Comparison of ENCODE assay signal across 34 mouse cellular contexts in genomic region chr1:86143165-86143564, GRCm38 (mm10). TPM values are rescaled to one million over a fixed set of nuclear protein-coding genes. Genes with fewer than 3 reads are reported as not detected.
DNase-seq lines count a peak whose midpoint lies in the region; ATAC-seq lines count a peak whose summit lies in the region.
"Had no signal": no experiment of that assay in that cellular context is flagged by ENCODE, and none has a peak within 500 bp of the region (broad histone marks: within the 10 kb centered on the region; RNA-seq: fewer than 3 reads in every experiment).

No protein-coding gene starts in this region.

- peak; percentile 58 for ATAC-seq in heart, embryonic 15.5 days (replicated peaks; ENCODE audit: insufficient number of reproducible peaks, insufficient read depth, low FRiP score, low read depth)
- ATAC-seq: forebrain, embryonic 13.5 days; intestine, postnatal 0 days; liver, postnatal 0 days; midbrain, embryonic 13.5 days had no signal

- peak; percentile 42 to 43 for DNase-seq in heart, adult 9 months (ENCODE audit: low spot score in 2 of 2)
- DNase-seq in heart, postnatal 36 days, result no peak
- DNase-seq in lung, postnatal 25 days (ENCODE audit: low spot score), result peak; percentile 7
- no peak for DNase-seq in lung, postnatal 4 days
- no peak for DNase-seq in adipocyte (ENCODE audit: low spot score)
- DNase-seq in cerebellum, postnatal 10 days, result no peak
- DNase-seq: adrenal gland, adult 2 months; adrenal gland, postnatal 36 days; B cell, adult 2 months; cerebellum, adult 18-20 months; cerebellum, postnatal 14 days; gastrocnemius, postnatal 10 days; kidney, postnatal 14 days; liver, postnatal 0 days; right cerebral cortex, postnatal 4 days; thymus, adult 18-20 months; thymus, postnatal 4 days had no signal

- 75% methylated on average over 4 of the region's 4 CpGs for WGBS in heart, embryonic 15.5 days

- intact Hi-C loops in heart, postnatal 36 days (cut with DNase I), result no loop called here

- H3K4me1 ChIP-seq in heart, embryonic 15.5 days (replicated peaks), result no peaks in the 10 kb centered on the region
- H3K4me1 ChIP-seq: forebrain, embryonic 13.5 days; hindbrain, embryonic 10.5 days; limb, embryonic 12.5 days; midbrain, embryonic 13.5 days; neural tube, embryonic 13.5 days had no signal

- no peak overlapping the region for H3K4me3 ChIP-seq in heart, embryonic 15.5 days
- H3K4me3 ChIP-seq: erythroblast, embryonic 14.5 days; forebrain, embryonic 13.5 days; hindbrain, embryonic 10.5 days; left cerebral cortex, adult 2 months; limb, embryonic 12.5 days; midbrain, embryonic 13.5 days; neural tube, embryonic 13.5 days had no signal

- H3K9me3 ChIP-seq in heart, embryonic 15.5 days (replicated peaks), result no peaks in the 10 kb centered on the region
- H3K9me3 ChIP-seq: forebrain, embryonic 13.5 days; hindbrain, embryonic 10.5 days; limb, embryonic 12.5 days; midbrain, embryonic 13.5 days; neural tube, embryonic 13.5 days had no signal

- no peak overlapping the region for H3K9ac ChIP-seq in heart, embryonic 15.5 days
- H3K9ac ChIP-seq: forebrain, embryonic 13.5 days; limb, embryonic 12.5 days; liver, postnatal 0 days; midbrain, embryonic 13.5 days; neural tube, embryonic 13.5 days had no signal

- no peaks in the 10 kb centered on the region for H3K27me3 ChIP-seq in heart, embryonic 15.5 days
- H3K27me3 ChIP-seq: forebrain, embryonic 13.5 days; limb, embryonic 12.5 days; midbrain, embryonic 13.5 days; neural tube, embryonic 13.5 days had no signal

- peaks cover 10% of the 10 kb centered on the region for H3K36me3 ChIP-seq in heart, embryonic 15.5 days

- no peak overlapping the region for H3K4me2 ChIP-seq in heart, embryonic 15.5 days
- H3K4me2 ChIP-seq: forebrain, embryonic 13.5 days; limb, embryonic 12.5 days; liver, embryonic 11.5 days; midbrain, embryonic 13.5 days; neural tube, embryonic 13.5 days had no signal

- H3K27ac ChIP-seq in heart, embryonic 15.5 days, result peak overlapping the region; percentile 50
- H3K27ac ChIP-seq: forebrain, embryonic 13.5 days; hindbrain, embryonic 10.5 days; left cerebral cortex, adult 2 months; limb, embryonic 12.5 days; macrophage; midbrain, embryonic 13.5 days; neural tube, embryonic 13.5 days; stomach, postnatal 0 days had no signal

RNA-seq across cellular contexts. Expression of gene Gm21972, which starts 9.7 kb away (rescaled TPM):
- total RNA-seq in heart, postnatal 36 days (2021), result 1 to 10 TPM; 1.0 to 2.2 TPM
- 0.26 TPM in 1 of 2 replicates, not detected in the other for polyA plus RNA-seq in heart, embryonic 15.5 days (2015; fragmentation: Nextera tagmentation; extraction: Ambion mirVana)
- polyA plus RNA-seq: gonadal fat pad, adult 2 months; hindbrain, embryonic 10.5 days; liver, embryonic 11.5 days; liver, postnatal 0 days; neural tube, embryonic 13.5 days; spleen, adult 2 months; stomach, postnatal 0 days had no signal

RNA-seq across cellular contexts. Expression of gene Armc9, which starts 11.4 kb away (rescaled TPM):
- 1 to 10 TPM; 3.5 to 3.7 TPM for total RNA-seq in heart, postnatal 36 days (2021)
- polyA plus RNA-seq in heart, embryonic 15.5 days (2015; fragmentation: Nextera tagmentation; extraction: Ambion mirVana), result 9.1 and 15.0 TPM in 2 replicates

RNA-seq across cellular contexts. Expression of gene Htr2b, which starts 31.4 kb away (rescaled TPM):
- total RNA-seq in heart, postnatal 36 days (2021), result under 1 TPM; 0.19 TPM
- polyA plus RNA-seq in heart, embryonic 15.5 days (2015; fragmentation: Nextera tagmentation; extraction: Ambion mirVana), result 0.16 and 0.23 TPM in 2 replicates
- total RNA-seq: layer of hippocampus, adult 18-20 months; megakaryocyte-erythroid progenitor cell, adult 5-6 weeks had no signal
- polyA plus RNA-seq: brain, embryonic 14.5 days; erythroblast, embryonic 14.5 days; liver, postnatal 0 days; spleen, adult 2 months had no signal

Comparison
In these comparisons a context has a peak if more than half of its experiments do, and no peak if none do; other contexts are left out.
1. DNase-seq: peak in heart, adult 9 months (2 of 2) and lung, postnatal 25 days (single experiment); none in heart, postnatal 36 days (0 of 2), lung, postnatal 4 days (0 of 2), adipocyte (single experiment) and cerebellum, postnatal 10 days (0 of 2).